Mouse (Mus musculus) MEL (cell line): Measurements from ENCODE around the gene Adgrf3.

Experiments
- CHD2 ChIP-seq: IDR thresholded peaks from 2 replicates; pipeline ENCODE4 v1.6.1; 2011; ENCODE audit warnings: low read length, improper control_type of control experiment
- CTCF ChIP-seq, 3 experiments: IDR thresholded peaks in 2 of 3; conservative IDR thresholded peaks in 1 of 3; 2 replicates each; pipeline ENCODE4 v1.5.1; 2011 to 2012; ENCODE audit warnings: low read length in 3 of 3, low read depth in 2 of 3, mild to moderate bottlenecking in 2 of 3, improper control_type of control experiment in 1 of 3, inconsistent platforms in 1 of 3, mixed read lengths in 1 of 3, moderate library complexity in 1 of 3; ENCODE audit not compliant: control insufficient read depth in 1 of 3, insufficient read depth in 1 of 3, poor library complexity in 1 of 3, severe bottlenecking in 1 of 3
- EP300 ChIP-seq, 2 experiments: IDR thresholded peaks; 2 replicates each; pipeline ENCODE4 v1.6.1; 2011; ENCODE audit warnings: improper control_type of control experiment in 2 of 2, low read length in 2 of 2, low read depth in 1 of 2, mild to moderate bottlenecking in 1 of 2
- MYC ChIP-seq: IDR thresholded peaks from 2 replicates; pipeline ENCODE4 v1.6.1; 2011; ENCODE audit warnings: low read depth, mild to moderate bottlenecking, low read length, improper control_type of control experiment, moderate library complexity
- POLR2A ChIP-seq, 2 experiments: IDR thresholded peaks; 2 replicates each; pipeline ENCODE4 v1.6.1; 2011 to 2012; ENCODE audit warnings: low read length in 2 of 2, mild to moderate bottlenecking in 2 of 2, control low read depth in 1 of 2, improper control_type of control experiment in 1 of 2, low read depth in 1 of 2, moderate library complexity in 1 of 2; ENCODE audit not compliant: control insufficient read depth in 1 of 2, insufficient read depth in 1 of 2, poor library complexity in 1 of 2
- USF1 ChIP-seq: IDR thresholded peaks from 2 replicates; pipeline ENCODE4 v1.6.1; 2014; ENCODE audit warnings: low read depth, mild to moderate bottlenecking, inconsistent platforms, low read length, improper control_type of control experiment, moderate library complexity

DNA sequence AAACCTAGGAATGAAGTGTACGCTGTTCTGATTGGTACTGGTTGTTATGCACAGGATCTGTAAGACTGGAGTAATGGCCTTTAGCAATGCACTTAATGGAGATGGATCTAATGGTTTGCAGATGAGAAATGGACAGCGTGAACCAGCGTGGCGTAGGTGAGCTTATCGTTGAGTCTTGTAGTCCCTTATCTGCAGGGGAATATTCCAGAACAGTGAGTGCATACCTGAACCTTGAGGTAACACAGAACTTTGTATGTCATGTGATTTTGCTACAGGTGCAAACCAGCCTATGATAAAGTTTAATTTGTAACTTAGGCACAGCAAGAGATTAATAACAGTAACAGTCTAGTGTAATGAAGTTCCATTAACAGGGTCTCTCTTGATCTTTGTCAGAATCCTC is 33.0 kb upstream of the Adgrf3 start:
- no peak for TF ChIP-seq USF1
- TF ChIP-seq MYC = no peak
- TF ChIP-seq POLR2A (IDR thresholded peaks at IDR 0.05; ENCODE audit: control insufficient read depth in 1 of 2, insufficient read depth in 1 of 2, low read depth in 1 of 2, low read length in 2 of 2, poor library complexity in 1 of 2) = no peak
- TF ChIP-seq CTCF (IDR thresholded peaks at IDR 0.05 in 2 of 3, conservative IDR thresholded peaks at IDR 0.05 in 1 of 3; ENCODE audit: control insufficient read depth in 1 of 3, insufficient read depth in 1 of 3, low read depth in 2 of 3, low read length in 3 of 3, poor library complexity in 1 of 3, severe bottlenecking in 1 of 3) = no peak
- TF ChIP-seq EP300 (IDR thresholded peaks at IDR 0.05; ENCODE audit: low read depth in 1 of 2, low read length in 2 of 2) = no peak
- TF ChIP-seq CHD2 = no peak
